Mouse (Mus musculus): ENCODE results near the gene Met.

DNA sequence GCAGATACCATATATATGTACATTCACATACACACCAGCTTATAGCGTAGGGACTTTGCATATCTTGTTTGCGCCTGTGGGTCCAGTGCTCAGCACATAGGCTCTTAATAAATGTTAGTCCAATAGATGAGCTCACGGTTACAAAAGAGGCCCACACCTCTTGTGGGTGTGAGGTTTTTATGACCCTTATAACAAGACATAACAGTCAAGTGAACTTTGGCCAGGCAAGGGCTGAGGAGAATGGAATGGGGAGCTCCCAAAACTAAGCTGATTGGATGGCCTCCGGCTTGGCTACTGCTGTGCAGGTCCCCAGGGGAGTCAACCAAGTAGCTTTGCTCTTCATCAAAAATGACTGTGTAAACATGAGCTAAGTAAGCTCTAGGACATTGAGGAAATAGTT, 96.1 kb downstream of the Met start:
- TF ChIP-seq CTCF (IDR thresholded peaks at IDR 0.05; ENCODE audit: extremely low read depth, insufficient read depth, insufficient read length, insufficient replicate concordance), result no peak
- TF ChIP-seq POLR2A (IDR thresholded peaks at IDR 0.05; ENCODE audit: low read depth, low read length), result no peak
